Mouse (Mus musculus) mouse trophoblast stem cell (cell line): Measurements from ENCODE around the gene Mfap5.
"Not testable (repeated sequence)": the region's sequence is repeated elsewhere in the genome, so short reads cannot be mapped to it uniquely, and the experiment has no call there.

Source experiments
- in situ Hi-C, 2 experiments: fragments of 300-500 bp; cut with MseI, MboI; formaldehyde crosslinking; loops; 2 replicates in 1 of 2; 3 replicates in 1 of 2; pipeline ENCODE4 v1.15.1; 2025

Mfap5 gene

DNA sequence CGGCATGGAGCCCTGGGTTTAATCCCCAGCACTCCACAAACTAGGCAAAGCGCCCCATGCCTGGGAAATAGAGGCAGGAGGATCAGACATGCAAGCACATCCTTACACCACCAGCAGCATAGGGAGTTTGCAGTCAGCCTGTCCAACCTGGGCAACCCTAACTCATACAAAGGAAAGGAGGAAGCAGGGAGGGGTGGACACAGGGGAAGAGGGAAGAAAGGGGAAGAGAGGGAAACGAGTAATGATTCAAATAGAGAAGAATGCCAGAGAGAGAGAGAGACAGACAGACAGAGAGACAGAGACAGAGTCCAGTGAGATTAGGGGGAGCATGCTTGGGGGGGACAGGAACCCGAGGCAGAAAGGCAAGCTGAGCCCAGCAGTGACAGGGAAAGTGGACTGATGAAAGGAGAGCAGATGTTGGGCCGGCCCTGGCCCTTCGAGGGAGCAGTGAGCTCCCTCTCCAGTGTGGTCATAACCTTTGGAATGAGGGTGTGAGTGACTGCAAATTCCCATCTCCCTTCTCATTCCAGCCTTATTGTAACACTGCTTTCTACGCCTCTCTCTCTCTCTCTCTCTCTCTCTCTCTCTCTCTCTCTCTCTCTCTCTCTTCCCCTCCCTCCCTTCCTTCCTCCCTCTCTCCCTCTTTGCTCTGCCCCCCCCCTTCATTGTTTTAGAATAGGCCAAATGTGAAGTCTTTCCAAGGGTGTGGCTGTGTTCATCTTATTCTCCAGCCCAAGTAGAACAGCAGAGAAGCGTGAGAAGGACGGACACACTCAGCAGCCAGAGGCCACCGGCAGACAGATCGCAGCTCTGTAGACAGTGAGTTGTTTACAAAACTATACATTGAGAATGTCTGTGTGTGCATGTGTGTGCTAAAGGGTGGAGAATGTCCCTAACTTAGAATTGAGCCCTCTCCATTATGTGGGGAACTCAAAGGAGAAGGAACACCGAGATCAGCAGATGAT, 7.6 kb downstream of the Mfap5 start:
- in situ Hi-C loops, result no loop called here

DNA sequence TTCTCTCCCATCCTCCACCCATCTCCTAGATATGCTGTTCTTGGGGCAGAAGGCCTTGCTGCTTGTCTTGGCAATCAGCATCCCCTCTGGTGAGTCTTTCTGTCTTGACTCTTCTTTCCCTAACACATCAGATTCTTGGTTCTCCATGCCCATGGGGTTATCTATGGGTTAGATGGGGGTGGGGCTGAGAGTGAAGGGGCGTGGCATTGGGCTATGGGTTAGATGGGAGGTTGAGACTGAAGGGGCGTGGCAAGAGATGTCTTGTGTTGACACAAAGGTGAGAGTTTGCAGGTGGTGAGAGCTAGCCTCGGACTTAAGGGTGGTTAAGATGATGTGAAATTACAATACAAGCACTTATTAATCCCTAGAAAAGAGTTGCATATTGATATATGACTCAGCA, 8.7 kb downstream of the Mfap5 start:
- in situ Hi-C loops, result no loop called here

DNA sequence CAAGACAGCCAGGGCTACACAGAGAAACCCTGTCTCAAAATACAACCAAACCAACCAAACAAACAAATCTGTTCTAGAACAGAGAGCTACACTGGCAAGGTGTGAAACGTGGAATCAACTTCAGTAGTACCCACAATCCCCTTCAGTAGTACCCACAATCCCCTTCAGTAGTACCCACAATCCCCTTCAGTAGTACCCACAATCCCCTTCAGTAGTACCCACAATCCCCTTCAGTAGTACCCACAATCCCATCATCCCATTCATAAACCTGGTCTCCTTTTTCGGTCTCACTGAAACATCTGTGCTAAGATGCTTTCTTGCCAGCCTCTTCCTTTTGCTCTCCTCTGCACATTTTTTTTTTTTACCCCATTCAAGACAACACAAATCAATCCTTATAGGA, 10.1 kb downstream of the Mfap5 start:
- in situ Hi-C loops, result not testable (repeated sequence)

DNA sequence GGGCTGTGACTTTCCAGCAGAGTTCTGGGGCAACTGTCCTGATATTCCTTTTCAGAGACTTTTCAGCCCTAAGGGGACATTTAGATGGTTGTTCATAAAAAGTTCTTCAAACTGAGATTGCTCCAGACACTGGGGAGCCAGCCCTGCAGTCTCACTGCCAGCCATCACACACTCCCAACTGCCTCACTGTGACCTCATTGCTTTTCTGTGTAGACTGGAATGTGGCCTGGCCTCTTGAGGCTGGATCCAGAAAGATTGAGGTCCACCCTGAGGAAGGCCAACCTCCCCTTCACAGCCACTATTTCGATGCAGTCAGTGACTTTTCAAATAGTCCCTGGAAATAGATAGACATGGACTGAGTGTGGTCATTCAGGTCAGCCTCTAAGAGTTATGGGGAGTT, 12.0 kb downstream of the Mfap5 start:
- in situ Hi-C loops, result no loop called here

DNA sequence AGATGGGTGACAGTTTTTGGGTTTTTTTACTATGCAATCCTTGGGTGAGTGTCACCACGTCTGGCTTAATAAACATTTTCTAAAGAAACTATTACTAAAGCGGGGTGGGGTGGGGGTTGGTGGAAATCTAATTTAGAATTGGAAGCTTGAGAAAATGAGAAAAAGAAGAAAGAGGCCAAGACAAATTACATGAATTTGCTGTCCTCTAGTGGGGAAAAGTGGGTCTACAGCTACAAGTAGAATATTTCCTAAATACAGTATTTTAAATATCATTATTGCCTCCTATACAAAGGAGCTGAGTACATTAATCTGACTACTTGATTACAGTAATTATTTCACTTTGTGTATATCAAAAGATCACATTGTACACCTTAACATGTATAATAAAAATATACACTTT, 13.7 kb downstream of the Mfap5 start:
- in situ Hi-C loops, result no loop called here

DNA sequence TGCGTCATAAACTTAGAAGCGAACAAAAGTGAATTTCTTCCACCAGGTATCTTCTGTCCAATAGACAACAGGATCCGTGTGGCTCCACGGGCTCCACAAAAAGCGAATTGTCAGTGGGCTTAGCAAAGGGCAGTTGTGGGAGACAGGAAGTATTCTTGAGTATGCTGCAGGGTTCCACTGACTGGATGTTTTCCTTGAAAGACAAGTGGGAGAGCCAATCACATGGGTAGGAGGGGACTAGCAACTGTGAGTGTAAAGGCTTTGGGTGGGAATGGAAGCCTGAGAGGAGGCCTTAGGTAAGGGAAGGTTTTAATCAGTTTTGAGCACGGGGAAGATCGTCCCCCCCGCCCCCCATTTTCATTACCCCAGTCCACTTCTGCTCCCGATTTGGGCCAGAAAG, 16.9 kb downstream of the Mfap5 start:
- in situ Hi-C loops, result no loop called here

DNA sequence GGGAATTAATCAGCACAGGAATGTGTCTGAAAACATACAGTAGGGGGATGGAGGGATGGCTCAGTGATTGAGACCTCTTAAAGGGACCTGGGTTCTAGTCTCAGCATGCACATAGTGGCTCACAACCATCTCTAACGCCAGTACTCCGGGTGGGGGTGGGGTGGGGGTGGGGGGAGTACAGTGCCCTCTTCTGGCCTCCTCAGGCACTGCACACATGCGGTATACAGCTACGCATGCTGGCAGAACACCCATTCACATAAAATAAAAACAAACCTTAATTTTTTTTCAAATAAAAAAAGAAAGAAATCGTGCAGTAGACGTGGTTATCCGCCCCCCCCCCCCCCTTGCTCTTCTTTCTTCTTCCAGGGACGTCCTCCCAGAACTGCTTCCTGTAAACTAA, 17.6 kb downstream of the Mfap5 start:
- in situ Hi-C loops, result no loop called here

DNA sequence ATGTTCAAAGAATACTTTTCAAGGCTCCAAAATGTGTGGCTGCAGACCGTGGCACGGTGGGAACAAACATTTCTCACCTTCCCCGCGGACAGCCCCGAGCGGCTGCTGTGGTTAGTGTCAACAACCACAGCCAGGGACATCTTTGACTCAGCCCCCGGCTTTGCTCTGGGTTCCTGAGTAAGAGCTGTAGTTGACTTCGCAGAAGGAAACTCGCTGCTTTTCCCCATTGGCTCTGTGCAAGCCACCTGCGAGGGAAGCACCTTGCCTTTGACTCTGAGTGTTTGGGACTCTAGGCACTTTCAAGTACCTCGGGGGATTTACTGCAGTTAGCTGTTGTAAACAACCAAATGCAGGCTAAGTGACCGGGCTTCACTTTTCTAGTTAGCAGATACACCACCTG, 22.0 kb downstream of the Mfap5 start:
- in situ Hi-C loops, result no loop called here

DNA sequence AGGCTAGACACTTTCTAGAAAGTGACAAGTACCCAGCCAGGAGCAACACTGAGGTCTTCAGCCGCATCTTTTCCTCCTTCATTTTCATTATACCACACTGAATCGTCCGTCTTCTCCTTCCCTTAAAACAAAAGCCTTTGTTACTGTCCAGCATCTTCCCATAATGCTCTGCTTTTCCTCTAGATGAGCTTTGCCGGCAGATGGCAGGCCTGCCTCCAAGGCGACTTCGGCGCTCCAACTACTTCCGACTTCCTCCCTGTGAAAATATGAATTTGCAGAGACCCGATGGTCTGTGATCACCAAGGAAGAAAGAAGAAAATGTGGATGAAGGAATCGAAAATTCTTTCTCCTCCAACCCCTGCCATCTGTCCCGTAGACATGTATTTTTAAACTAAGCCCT, 22.5 kb downstream of the Mfap5 start:
- in situ Hi-C loops, result no loop called here

DNA sequence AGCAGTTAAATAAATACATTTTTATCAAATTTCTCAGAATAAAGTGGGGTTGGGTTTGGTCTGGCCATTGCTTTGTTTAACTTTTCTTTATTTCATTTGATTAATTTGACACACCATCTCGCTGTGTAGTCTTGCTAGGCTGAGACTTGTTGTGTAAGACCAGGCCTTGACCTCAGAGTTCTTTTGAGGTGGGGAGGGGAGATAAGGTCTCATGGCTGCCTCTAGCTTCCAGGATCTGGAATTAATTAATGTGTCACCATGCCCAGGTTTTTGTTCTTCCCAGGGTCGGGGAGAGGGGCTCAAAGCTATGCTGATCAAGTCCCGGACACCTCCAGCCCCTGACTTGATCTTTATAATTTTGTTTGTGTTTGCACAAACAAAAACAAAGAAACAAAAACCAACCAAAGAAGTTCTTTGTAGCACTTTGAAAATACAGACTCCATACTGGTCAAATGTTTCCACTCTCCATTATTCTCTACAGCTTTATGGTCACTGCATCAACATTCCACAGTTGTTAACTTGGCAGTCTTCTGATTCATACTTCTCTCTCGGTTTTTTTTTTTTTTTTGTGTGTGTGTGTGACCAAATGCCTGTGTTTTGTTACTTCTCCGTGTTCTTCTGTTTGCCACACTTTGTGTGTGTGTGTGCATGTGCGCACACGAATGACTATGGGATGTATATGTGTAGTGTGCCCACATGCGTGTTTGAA, 26.0 kb downstream of the Mfap5 start:
- in situ Hi-C loops, result no loop called here

DNA sequence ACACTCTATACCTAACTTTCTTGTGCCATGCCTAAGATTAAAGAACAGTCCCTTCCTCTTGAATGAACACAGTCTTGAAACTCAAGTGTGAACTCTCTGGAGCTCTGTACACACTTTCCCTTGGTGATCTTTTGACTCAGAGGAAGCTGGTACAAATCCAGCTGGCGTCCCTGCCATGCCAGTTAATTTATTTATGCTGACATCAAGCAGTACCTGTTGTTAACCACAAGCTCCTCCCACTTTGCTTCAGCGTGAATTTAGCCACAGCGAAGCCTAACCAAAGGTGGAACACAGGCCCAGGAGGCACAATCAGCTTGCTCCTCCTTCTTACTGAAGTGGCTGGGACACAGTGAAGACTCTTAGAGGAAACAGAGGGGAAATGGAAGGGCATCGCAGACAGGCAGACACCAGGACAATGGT, 27.2 kb downstream of the Mfap5 start:
- in situ Hi-C loops, result no loop called here

DNA sequence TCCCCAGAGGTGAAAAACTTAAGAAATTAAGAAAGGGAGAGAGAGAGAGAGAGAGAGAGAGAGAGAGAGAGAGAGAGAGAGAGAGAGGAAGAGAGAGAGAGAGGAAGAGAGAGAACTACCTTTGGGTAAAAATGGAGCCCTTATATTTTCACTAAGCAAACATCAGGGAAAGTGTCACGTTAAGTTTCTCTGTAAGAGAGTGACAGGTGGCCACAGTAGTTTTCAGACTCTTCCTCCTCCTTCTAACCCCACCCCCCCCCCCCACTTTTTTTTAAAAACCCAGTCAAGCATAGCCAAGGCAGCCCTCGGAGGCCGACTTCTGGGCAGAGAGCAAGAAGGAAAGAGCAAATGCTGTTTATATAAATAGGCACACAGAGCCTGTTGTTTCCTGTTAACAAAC, 28.4 kb downstream of the Mfap5 start:
- in situ Hi-C loops, result no loop called here

DNA sequence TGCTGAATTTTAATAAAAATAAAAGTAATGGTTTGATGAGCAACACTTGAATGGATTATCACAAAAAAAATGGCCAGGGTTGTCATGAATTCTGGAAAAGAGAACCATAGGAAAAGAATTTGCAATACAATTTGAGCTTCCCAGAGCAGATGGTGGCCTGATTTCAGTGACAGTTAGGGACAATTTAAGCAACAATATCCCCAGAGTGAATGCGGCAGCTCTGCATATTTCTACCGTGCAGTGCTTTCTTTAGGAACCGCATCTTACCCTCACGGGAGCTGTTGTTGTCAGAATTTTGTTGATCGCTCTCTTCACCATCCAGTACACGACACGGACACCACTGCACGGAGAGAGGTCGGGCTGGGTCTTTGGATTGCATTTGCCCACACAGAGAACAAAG, 33.9 kb downstream of the Mfap5 start:
- in situ Hi-C loops, result no loop called here

DNA sequence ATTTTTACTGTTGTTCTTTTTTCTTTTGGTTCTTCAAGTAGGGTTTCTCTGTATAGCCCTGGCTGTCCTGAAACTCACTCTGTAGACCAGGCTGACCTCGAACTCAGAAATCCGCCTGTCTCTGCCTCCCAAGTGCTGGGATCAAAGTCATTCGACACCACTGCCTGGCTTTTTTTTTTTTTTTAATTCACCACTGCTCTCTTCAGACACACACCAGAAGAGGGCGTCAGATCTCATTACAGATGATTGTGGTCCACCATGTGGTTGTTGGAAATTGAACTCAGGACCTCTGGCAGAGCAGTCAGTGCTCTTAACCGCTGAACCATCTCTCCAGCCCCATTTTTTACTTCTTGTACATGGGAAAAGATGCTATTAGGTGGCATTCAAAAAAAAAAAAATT, 36.8 kb downstream of the Mfap5 start:
- in situ Hi-C loops, result not testable (repeated sequence)

DNA sequence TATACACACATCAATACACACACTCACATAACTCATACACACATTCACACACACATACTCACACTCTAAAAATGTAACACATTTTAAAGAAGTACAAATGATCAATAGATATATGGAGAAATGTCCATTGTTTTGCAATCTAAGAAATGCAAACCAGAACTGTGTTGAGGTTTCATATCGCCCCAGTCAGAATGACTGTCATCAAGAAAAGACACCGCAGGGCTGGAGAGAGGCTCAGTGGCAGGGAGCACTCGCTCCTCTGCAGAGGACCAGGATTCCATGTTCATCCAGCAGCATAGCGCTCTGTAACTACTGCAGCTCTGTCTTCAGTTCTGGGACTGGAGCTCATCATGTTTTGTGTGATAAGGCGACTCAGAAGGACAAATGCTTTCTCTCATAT, 37.9 kb downstream of the Mfap5 start:
- in situ Hi-C loops, result no loop called here

DNA sequence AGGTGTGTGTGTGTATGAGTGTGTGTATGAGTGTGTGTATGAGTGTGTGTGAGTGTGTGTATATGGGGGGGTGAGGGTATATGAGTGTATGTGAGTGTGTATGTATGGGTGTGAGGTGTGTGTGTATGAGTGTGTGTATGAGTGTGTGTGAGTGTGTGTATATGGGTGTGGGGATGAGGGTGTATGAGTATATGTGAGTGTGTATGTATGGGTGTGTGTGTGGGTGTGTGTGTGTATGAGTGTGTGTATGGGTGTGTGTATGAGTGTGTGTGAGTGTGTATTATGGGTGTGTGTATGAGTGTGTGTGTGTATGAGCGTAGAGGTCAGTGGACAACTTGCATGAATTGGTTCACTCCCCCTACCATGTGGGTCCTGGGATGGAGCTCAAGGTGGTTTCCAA, 39.0 kb downstream of the Mfap5 start:
- in situ Hi-C loops, result no loop called here

DNA sequence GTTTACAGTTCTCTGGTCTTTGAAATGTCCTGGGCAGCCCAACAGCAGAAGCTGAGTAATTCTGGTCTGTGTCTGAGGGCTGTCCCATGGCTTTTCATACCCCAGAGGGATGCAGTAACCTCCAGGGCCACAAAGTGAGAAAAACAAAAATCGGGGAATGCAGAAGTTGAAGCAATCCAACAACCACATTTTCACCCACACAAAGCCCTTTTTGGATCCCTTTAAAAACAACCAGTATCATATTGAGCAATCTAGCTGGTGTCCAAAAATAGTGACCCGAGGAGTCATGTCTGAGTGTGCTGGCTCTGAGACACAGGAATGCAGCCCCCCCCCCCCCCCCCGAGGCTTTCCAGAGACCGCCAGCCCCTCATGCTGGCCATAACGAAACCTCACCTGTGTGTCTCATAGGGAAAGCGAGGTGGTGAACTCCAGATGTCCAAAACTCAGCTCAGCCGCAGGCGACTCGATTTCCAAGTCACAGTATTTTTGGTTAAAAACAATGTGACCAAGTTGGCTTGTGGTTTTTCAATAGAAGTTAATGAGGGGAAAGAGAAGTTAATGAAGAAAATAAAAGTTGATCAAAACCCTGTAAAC, 39.7 kb downstream of the Mfap5 start:
- in situ Hi-C loops, result no loop called here

DNA sequence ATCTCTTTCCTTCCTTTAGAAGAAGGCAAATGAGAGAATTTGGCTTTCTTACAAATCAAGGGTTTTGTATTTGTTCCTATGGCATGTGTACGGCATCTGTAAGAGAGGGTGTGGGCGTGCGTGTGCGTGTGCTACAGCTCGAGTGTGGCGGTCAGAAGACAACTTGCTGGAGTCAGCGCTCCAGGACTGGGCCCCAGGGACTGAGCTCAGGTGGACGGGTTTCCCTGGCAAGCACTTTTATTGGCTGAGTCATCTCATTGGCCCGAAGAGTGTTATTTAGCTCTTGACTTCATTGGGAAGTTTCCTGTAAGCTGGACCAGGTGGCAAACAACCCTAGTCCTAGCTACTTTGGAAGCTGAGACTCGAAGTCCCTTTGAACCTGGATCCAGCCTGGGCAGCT, 40.3 kb downstream of the Mfap5 start:
- in situ Hi-C loops, result no loop called here

DNA sequence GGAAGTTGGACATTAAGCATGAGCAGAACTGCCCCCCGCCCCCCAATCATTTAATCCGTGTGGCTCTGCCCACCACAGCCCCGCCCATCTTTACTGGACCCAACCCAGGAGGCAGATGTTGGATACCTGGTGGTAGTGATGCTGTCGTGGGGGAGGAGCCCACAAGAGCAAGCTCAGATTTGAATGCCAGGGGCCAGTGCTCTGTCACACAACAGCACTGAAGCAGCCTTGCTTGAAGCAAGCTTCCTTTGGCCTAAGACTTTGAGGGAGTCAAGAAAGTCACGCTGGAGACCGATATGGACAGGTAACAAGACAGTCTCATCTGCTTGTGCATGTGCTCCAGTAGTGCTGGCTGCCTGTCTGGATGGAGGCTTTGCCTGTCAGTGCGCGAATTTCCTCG, 48.0 kb downstream of the Mfap5 start, which contains the start of gene Aicda:
TSS of gene Aicda (plus strand) at position 196 of the 400 bp plus-strand sequence.
- in situ Hi-C loops, result no loop called here

DNA sequence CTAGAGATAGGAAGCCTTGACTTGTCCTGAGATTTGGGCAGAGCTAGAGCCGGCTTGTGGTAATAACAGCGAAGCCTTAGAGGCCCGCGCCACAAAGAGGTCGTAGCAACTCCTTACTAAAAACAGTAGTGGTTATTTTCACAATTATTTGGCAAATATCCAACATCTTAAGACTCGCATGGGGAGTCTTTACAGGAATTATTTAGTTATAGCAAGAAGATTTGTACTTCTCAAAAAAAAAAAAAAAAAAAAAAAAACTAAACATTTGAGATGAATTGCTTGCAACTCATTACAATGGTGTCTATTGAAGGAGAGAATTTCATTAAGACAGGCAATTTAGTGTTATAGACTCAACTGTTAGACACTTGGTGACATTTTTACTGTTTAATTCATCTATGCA, 48.5 kb downstream of the Mfap5 start:
- in situ Hi-C loops, result no loop called here

DNA sequence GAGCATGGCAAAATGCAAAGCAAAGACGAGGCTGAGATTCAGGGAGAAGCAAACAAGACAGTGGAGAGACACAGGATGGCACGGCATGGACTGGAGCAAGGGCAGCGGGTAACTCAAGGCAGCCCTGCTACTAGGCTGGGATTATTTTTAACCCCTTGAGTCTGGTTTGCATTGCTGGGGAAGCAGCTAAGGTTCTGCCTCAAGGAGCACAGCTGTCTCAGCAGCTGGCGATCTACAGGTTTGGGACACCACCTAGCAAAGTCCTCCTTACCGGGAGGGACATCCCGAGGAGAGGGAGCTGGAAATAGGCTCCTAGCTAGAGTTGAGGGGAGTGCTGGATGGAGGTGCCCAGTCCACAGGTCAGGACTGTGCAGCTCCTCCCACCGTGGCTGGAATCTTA, 49.6 kb downstream of the Mfap5 start:
- in situ Hi-C loops, result no loop called here

DNA sequence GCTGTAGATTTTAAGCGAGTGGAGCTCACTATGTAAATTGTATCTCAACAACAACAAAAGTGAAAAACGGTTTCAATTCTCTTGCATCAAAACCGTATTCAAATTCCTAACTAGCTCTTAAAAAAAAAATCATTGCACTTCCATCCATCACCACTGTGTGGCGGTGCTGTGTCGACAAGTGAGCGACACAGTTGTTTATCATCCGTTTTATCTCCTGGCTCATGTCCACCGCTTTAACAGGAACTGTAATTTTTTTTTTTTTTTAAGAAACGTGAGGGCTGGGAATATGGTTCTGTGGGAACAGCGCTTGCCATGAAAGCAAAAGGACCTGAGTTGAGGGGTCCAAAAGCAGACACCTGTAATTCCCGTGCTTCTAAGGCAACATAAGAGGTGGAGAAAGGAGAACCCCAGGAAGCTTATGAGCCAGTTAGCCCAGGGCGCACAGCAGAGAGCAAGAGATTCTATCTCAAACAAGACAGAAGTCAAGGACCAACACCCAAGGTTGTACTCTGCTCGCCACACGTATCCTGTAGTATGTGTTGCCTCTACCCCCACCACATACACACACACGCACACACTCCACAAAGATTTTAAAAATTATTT, 51.4 kb downstream of the Mfap5 start:
- in situ Hi-C loops, result no loop called here
